Mouse (Mus musculus) embryonic facial prominence, embryonic 10.5 days (tissue): ENCODE measurements around the gene Ttyh3. TPM values are rescaled to one million over a fixed set of nuclear protein-coding genes. Genes with fewer than 3 reads are reported as not detected.

Experiments
- DNase-seq: peaks from one replicate; pipeline ENCODE4 v3.0.0-alpha.2; 2017; ENCODE audit warnings: low spot score
- H3K27ac ChIP-seq: fragments of 300-500 bp; sonication (generic); replicated peaks from 2 replicates; pipeline ENCODE4 v1.5.1; 2016; ENCODE audit warnings: mild to moderate bottlenecking
- H3K27me3 ChIP-seq: fragments of 300-500 bp; sonication (generic); replicated peaks from 2 replicates; pipeline ENCODE4 v1.6.1; 2016; ENCODE audit warnings: low read depth, mild to moderate bottlenecking; ENCODE audit not compliant: poor library complexity, severe bottlenecking
- H3K36me3 ChIP-seq: fragments of 300-500 bp; sonication (generic); replicated peaks from 2 replicates; pipeline ENCODE4 v1.6.1; 2016; ENCODE audit warnings: mild to moderate bottlenecking, moderate library complexity
- H3K4me1 ChIP-seq: fragments of 300-500 bp; sonication (generic); 2 replicates; pipeline ENCODE4 v1.6.1; 2016
- H3K4me3 ChIP-seq: fragments of 300-500 bp; sonication (generic); 2 replicates; pipeline ENCODE4 v1.5.1; 2016; ENCODE audit warnings: mild to moderate bottlenecking, moderate library complexity
- H3K9me3 ChIP-seq: fragments of 300-500 bp; sonication (generic); 2 replicates; pipeline ENCODE4 v1.6.1; 2016; ENCODE audit warnings: mild to moderate bottlenecking
- WGBS: fragments of 180-500 bp; shearing (Covaris S2); methylation state at CpG from one replicate; pipeline ENCODE4 v1.1.7; 2016; 5-methylcytosine and 5-hydroxymethylcytosine counted together
- polyA plus RNA-seq: library from polyadenylated mRNA; unstranded; fragments of >200 nt; fragmentation: Nextera tagmentation; extraction: Ambion mirVana; gene quantifications from 2 replicates; pipeline ENCODE4 v1.2.1, GENCODE M21; 2016

Gene Ttyh3
- polyA plus RNA-seq, 1 experiment from 2014 or later = 33.4 TPM

- no peaks in the 10 kb centered on the region for H3K27me3 ChIP-seq
- peaks cover 4% of the 10 kb centered on the region; the same call in 1 of the 2 replicates for H3K4me1 ChIP-seq
- H3K36me3 ChIP-seq = peaks cover 90% of the 10 kb centered on the region
- no peak overlapping the region for H3K4me3 ChIP-seq
- DNase-seq = no peak
- no peak overlapping the region for H3K27ac ChIP-seq
- peaks cover 10% of the 10 kb centered on the region for H3K9me3 ChIP-seq
- 93% methylated on average over 6 of the region's 6 CpGs for WGBS
These were observed 23.3 kb upstream of the Ttyh3 start for GRCm38 (mm10) chr5:140672115-140672514.

- no peak overlapping the region for H3K4me3 ChIP-seq
- no peak overlapping the region for H3K27ac ChIP-seq
- DNase-seq = peak; percentile 63
- 63% methylated on average over 7 of the region's 7 CpGs for WGBS
- H3K27me3 ChIP-seq = peaks cover 12% of the 10 kb centered on the region; the same call in 1 of the 2 replicates
- peaks cover 4% of the 10 kb centered on the region; the same call in 1 of the 2 replicates for H3K9me3 ChIP-seq
- peaks cover 26% of the 10 kb centered on the region for H3K36me3 ChIP-seq
- H3K4me1 ChIP-seq = peaks cover 34% of the 10 kb centered on the region
These were observed 14.9 kb upstream of the Ttyh3 start for GRCm38 (mm10) chr5:140663621-140664180.

- no peak for DNase-seq
- Histone ChIP-seq H3K27me3 (peaks cover 12% of the 10 kb centered on the region; the same call in 1 of the 2 replicates), H3K4me1 (peaks cover 34% of the 10 kb centered on the region), H3K9me3 (no peaks in the 10 kb centered on the region), H3K27ac (0 out of 2 replicates have a peak overlapping the region, but pooled peaks have one; percentile 30), H3K36me3 (peaks cover 19% of the 10 kb centered on the region), H3K4me3 (no peak overlapping the region)
- WGBS = 69% methylated on average over 17 of the region's 17 CpGs
These were observed 14.1 kb upstream of the Ttyh3 start for GRCm38 (mm10) chr5:140662741-140663592.

- Histone ChIP-seq H3K4me1 (peaks cover 36% of the 10 kb centered on the region), H3K4me3 (no peak overlapping the region), H3K9me3 (no peaks in the 10 kb centered on the region), H3K36me3 (peaks cover 10% of the 10 kb centered on the region), H3K27me3 (peaks cover 12% of the 10 kb centered on the region; the same call in 1 of the 2 replicates), H3K27ac (0 out of 2 replicates have a peak overlapping the region, but pooled peaks have one; percentile 30)
- DNase-seq = no peak
- 74% methylated on average over 12 of the region's 12 CpGs for WGBS
These were observed 13.2 kb upstream of the Ttyh3 start for GRCm38 (mm10) chr5:140661875-140662643.

GRCm38 (mm10) chr5:140661427-140661826 is 12.6 kb upstream of the Ttyh3 start:
- WGBS = 76% methylated on average over 8 of the region's 8 CpGs
- Histone ChIP-seq H3K27me3 (peaks cover 12% of the 10 kb centered on the region; the same call in 1 of the 2 replicates), H3K27ac (no peak overlapping the region)

GRCm38 (mm10) chr5:140660398-140660797 is 11.6 kb upstream of the Ttyh3 start:
- Histone ChIP-seq H3K27ac (no peak overlapping the region), H3K27me3 (peaks cover 12% of the 10 kb centered on the region; the same call in 1 of the 2 replicates), H3K4me3 (no peak overlapping the region), H3K4me1 (peaks cover 36% of the 10 kb centered on the region), H3K36me3 (peaks cover 2% of the 10 kb centered on the region; the same call in 1 of the 2 replicates), H3K9me3 (no peaks in the 10 kb centered on the region)
- no peak for DNase-seq
- 86% methylated on average over 1 of the region's 1 CpGs for WGBS

More at GRCm38 (mm10) chr5:140661427-140661826, 12.6 kb upstream of the Ttyh3 start:
- Histone ChIP-seq H3K4me3 (no peak overlapping the region), H3K9me3 (no peaks in the 10 kb centered on the region), H3K36me3 (peaks cover 8% of the 10 kb centered on the region), H3K4me1 (peaks cover 36% of the 10 kb centered on the region)
- no peak for DNase-seq

- Histone ChIP-seq H3K36me3 (no peaks in the 10 kb centered on the region), H3K27me3 (peaks cover 12% of the 10 kb centered on the region; the same call in 1 of the 2 replicates), H3K4me3 (0 out of 2 replicates have a peak overlapping the region, but pooled peaks have one; percentile 8), H3K27ac (peak overlapping the region; percentile 19; the same call in 1 of the 2 replicates), H3K9me3 (no peaks in the 10 kb centered on the region), H3K4me1 (peaks cover 36% of the 10 kb centered on the region)
- no peak for DNase-seq
- WGBS = 41% methylated on average over 16 of the region's 16 CpGs
These were observed 10.9 kb upstream of the Ttyh3 start for GRCm38 (mm10) chr5:140659607-140660272.

GRCm38 (mm10) chr5:140654096-140654845 is 5.4 kb upstream of the Ttyh3 start:
- peaks cover 15% of the 10 kb centered on the region for H3K4me1 ChIP-seq
- H3K27ac ChIP-seq = no peak overlapping the region
- WGBS = 86% methylated on average over 15 of the region's 15 CpGs
- H3K4me3 ChIP-seq = no peak overlapping the region
- no peaks in the 10 kb centered on the region for H3K9me3 ChIP-seq
- DNase-seq = no peak
- 0 out of 2 replicates have a peak, but pooled peaks cover 2% of the 10 kb centered on the region for H3K27me3 ChIP-seq
- H3K36me3 ChIP-seq = no peaks in the 10 kb centered on the region

- Histone ChIP-seq H3K4me3 (no peak overlapping the region), H3K27ac (no peak overlapping the region), H3K9me3 (no peaks in the 10 kb centered on the region), H3K27me3 (no peaks in the 10 kb centered on the region), H3K36me3 (no peaks in the 10 kb centered on the region), H3K4me1 (peaks cover 24% of the 10 kb centered on the region)
- WGBS = 78% methylated on average over 7 of the region's 7 CpGs
- DNase-seq = no peak
These were observed 3.8 kb upstream of the Ttyh3 start for GRCm38 (mm10) chr5:140652587-140652986.

GRCm38 (mm10) chr5:140651231-140651630 is 2.4 kb upstream of the Ttyh3 start:
- DNase-seq = no peak
- H3K27me3 ChIP-seq = no peaks in the 10 kb centered on the region
- peaks cover 37% of the 10 kb centered on the region for H3K4me1 ChIP-seq
- no peak overlapping the region for H3K27ac ChIP-seq
- WGBS = 88% methylated on average over 11 of the region's 11 CpGs
- H3K4me3 ChIP-seq = no peak overlapping the region
- peaks cover 11% of the 10 kb centered on the region for H3K36me3 ChIP-seq
- H3K9me3 ChIP-seq = no peaks in the 10 kb centered on the region

GRCm38 (mm10) chr5:140649881-140650414 is 1.1 kb upstream of the Ttyh3 start:
- WGBS = 53% methylated on average over 7 of the region's 7 CpGs
- Histone ChIP-seq H3K4me1 (peaks cover 49% of the 10 kb centered on the region), H3K36me3 (peaks cover 23% of the 10 kb centered on the region), H3K4me3 (peak overlapping the region; percentile 98), H3K9me3 (no peaks in the 10 kb centered on the region), H3K27ac (peak overlapping the region; percentile 98), H3K27me3 (no peaks in the 10 kb centered on the region)
- no peak for DNase-seq
